Mouse (Mus musculus): ENCODE results near the gene Epb41.
A peak's percentile ranks its signal among the peaks of the same experiment; 100 is the strongest.

Epb41 gene

GRCm38 (mm10) chr4:132043726-132044125 lies 31.4 kb downstream of the Epb41 start:
- DNase-seq = no peak

- no peak for DNase-seq
Observed at GRCm38 (mm10) chr4:132041471-132042332, 33.4 kb downstream of the Epb41 start.

GRCm38 (mm10) chr4:132039975-132040645 lies 35.0 kb downstream of the Epb41 start:
- DNase-seq = no peak

GRCm38 (mm10) chr4:132039521-132039920 lies 35.6 kb downstream of the Epb41 start:
- no peak for DNase-seq

GRCm38 (mm10) chr4:132038809-132039208 lies 36.3 kb downstream of the Epb41 start:
- no peak for DNase-seq

- DNase-seq = no peak
Observed at GRCm38 (mm10) chr4:132037991-132038390, 37.1 kb downstream of the Epb41 start.

- no peak for DNase-seq
Observed at GRCm38 (mm10) chr4:132037137-132037536, 38.0 kb downstream of the Epb41 start.

GRCm38 (mm10) chr4:132034242-132034641 lies 40.9 kb downstream of the Epb41 start:
- no peak for DNase-seq

GRCm38 (mm10) chr4:132033183-132033582 lies 41.9 kb downstream of the Epb41 start:
- DNase-seq = no peak

- no peak for DNase-seq
Observed at GRCm38 (mm10) chr4:132029851-132030741, 45.0 kb downstream of the Epb41 start.

- DNase-seq = no peak
Observed at GRCm38 (mm10) chr4:132027806-132028205, 47.3 kb downstream of the Epb41 start.

GRCm38 (mm10) chr4:132027167-132027566 lies 48.0 kb downstream of the Epb41 start:
- no peak for DNase-seq

- DNase-seq = no peak
Observed at GRCm38 (mm10) chr4:132025738-132026527, 49.2 kb downstream of the Epb41 start.

- no peak for DNase-seq
Observed at GRCm38 (mm10) chr4:132025264-132025663, 49.9 kb downstream of the Epb41 start.

- no peak for DNase-seq
Observed at GRCm38 (mm10) chr4:132023816-132024215, 51.3 kb downstream of the Epb41 start.

- peak; percentile 28 for DNase-seq
Observed at GRCm38 (mm10) chr4:132022639-132023038, 52.5 kb downstream of the Epb41 start.

- DNase-seq = no peak
Observed at GRCm38 (mm10) chr4:132021883-132022282, 53.2 kb downstream of the Epb41 start.

GRCm38 (mm10) chr4:132018547-132018946 lies 56.6 kb downstream of the Epb41 start:
- no peak for DNase-seq

- no peak for DNase-seq
Observed at GRCm38 (mm10) chr4:132015374-132015773, 59.7 kb downstream of the Epb41 start.

- no peak for DNase-seq
Observed at GRCm38 (mm10) chr4:132011619-132012018, 63.5 kb downstream of the Epb41 start.

- no peak for DNase-seq
Observed at GRCm38 (mm10) chr4:132010416-132010815, 64.7 kb downstream of the Epb41 start.

- no peak for DNase-seq
Observed at GRCm38 (mm10) chr4:132008191-132008590, 66.9 kb downstream of the Epb41 start.
